Mouse (Mus musculus) monocyte, adult 2 months (primary cell): ENCODE measurements around the gene Rnf227.
A peak's percentile ranks its signal among the peaks of the same experiment; 100 is the strongest.
"Not testable (repeated sequence)": the region's sequence is repeated elsewhere in the genome, so short reads cannot be mapped to it uniquely, and the experiment has no call there.

ENCODE experiments used
- DNase-seq, 2 experiments: peaks; one replicate each; pipeline ENCODE4 v3.0.0; 2022; ENCODE audit warnings: low spot score in 2 of 2, low read depth in 1 of 2

Gene Rnf227

DNA sequence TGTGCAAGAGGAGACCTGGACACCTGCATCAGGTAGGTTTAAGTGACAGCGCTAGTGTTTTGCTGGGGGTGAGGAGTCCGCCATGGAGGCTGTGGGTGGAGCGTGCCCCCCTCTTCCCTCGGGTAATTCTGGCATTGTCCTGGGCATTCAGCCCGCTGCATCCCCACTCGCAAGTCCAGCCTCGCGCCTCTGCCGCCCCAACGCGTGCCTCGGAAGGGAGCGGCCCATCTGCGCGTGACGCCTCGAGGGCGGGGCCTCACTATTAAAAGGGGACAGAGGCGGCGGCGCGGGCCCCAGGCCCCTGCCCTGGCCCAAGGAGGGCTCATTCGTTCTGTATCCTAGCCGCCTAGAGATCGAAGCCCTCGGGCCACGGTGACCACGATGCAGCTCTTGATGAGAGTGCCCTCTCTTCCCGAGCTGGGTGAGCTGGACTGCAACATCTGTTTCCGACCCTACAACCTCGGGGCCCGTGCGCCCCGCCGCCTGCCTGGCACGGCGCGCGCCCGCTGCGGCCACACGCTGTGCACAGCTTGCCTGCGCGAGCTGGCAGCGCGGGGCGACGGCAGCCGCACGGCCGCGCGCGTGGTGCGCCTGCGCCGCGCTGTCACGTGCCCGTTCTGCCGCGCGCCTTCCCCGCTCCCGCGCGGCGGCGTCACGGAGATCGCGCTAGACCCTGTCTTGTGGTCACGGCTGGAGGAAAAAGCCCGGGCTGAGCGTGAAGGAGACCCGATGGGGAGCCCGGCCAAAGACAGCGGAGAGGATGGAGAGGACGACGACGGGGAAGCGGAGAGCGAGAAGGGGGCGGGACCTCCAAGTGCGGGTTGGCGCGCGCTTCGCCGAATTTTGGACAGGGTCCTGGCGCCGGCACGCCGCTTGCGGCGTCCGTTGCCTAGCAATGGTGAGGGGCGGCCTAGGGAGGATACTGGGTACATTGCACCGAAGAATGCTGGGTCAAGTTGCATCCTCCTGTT lies at the start of gene Rnf227:
TSS of gene Rnf227 (plus strand) at position 301 of the 971 bp plus-strand sequence.
- DNase-seq = peak in 1 of 2 experiments; percentile 46

DNA sequence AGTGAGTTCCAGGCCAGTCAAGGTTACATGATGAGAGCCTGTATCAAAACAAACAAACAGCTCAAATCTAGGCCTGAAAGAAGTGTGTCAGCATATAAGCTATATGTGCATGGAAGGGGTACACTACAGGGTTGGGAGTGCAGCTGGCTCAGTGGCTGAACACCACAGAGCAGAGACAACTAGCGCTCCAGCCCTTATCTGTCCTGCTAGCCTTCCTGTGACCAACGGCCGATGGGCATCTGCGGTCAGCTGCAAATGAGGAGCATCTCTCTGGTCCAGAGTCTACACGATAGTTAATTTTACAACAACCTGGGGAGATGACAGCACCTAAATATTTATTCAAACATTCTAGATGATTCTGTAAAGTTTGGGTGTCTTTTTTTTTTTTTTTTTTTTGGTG lies 49.1 kb upstream of the Rnf227 start:
- DNase-seq = no peak

DNA sequence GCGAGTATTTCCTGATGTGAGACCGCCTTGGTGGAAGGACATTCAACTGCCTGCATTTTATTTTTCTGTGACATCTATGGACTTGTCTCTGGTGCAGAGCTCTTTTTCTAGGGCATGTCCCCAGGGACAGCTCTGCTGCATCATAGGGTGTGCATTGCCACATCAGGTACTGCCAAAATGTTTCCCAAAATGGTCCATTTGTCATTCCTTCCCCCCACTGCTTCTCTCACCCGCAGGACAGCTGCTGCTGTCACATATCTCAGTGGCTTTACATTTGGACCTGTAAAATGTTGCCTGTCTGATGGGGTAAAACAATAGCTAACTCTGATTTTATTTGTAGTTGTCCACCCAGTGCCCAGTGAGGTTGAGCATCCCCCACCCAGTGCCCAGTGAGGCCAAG lies 45.0 kb upstream of the Rnf227 start:
- no peak for DNase-seq

DNA sequence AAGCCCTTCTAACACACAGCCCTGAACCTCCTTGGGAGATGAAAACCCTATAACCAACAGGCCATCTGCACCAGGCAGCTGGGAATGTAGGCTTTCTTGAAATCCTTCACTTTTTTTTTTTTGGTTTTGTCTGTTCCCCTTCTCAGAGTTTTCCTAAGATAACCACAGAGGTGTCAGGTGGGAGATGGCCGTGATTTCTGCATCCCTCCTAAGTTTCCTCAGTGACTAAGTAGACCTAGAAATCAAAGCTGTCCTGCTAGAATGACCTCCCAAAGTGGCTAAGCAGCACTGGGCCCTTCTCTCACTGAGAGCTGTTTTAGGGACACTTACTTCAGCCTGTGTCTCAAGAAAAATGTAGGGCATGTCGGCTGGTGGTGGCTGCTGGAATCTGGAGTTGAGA lies 42.5 kb upstream of the Rnf227 start:
- DNase-seq = no peak

DNA sequence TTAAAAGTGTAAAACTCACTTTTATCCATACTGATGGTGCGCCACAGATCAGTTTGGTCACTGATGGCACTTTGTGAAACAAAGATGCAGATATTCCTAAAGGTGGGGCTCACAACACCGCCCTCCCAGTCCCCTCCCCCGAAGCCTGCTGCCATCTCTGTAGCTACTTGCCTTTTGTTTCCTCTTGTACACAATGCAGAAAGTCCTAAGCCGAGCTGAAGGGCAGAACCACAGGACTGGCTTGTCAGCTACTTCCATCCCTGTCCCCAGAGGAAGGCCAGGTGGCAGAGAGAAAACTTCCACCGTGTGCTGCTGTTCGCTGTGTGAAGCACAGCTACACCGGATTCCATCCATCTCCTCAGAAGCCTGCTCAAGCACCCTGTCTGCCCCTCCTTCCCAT lies 42.0 kb upstream of the Rnf227 start:
- DNase-seq = no peak

DNA sequence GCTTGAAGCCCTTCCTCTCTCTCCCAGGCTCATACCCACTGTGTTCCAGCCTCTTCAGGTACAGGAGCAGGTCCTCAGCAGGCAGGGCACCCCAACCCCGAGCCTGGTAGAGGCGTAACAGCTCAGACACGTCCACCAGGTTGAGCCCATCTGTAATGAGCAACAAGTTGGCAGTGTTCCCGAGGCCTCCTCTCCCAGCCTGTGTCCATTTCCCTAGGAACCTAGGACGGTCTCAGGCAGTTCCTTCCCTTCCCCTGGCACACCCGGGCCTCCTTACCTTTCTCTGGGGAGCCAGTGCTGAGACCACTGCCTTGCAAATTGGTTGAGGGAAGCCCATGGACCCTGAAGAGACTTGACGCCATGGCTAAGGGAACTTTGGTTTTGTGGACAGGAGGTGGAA lies 37.4 kb upstream of the Rnf227 start:
- DNase-seq = no peak

DNA sequence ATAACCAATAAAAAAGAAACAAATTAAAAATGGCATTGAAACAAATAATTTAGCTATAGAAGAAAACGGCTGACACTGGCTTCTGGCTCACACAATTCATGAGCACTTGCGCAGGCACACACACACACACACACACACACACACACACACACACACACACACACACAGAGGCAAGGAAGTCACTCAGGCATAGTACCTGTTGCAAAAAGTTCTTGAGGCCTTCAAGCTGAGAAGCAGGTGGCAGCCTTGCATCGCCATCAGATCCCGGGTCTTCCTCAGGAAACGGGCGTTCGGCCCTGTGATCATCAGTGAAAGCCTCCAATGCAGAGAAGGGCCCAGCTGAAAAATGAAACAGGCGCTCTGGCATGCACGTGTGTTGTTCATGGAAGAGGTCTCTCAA lies 35.0 kb upstream of the Rnf227 start:
- no peak for DNase-seq

DNA sequence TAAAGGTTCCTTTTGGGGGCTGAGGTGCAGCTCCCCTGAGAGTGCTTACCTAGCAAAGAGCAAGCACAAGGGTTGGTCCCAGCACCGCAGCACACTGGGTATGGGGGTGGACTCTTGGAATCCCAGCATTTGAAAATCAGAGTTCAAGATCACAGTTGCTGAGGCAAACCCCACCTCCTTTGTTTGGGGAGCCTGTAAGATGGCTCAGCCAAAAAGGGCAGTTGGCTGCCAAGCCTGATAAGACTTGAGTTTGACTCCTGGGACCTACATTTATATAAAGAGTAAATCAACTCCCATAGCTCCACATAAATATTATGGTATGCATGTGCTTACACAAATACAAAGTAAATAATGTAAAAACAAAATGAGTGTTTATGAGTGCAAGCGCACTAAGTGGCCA lies 34.2 kb upstream of the Rnf227 start:
- DNase-seq = no peak

DNA sequence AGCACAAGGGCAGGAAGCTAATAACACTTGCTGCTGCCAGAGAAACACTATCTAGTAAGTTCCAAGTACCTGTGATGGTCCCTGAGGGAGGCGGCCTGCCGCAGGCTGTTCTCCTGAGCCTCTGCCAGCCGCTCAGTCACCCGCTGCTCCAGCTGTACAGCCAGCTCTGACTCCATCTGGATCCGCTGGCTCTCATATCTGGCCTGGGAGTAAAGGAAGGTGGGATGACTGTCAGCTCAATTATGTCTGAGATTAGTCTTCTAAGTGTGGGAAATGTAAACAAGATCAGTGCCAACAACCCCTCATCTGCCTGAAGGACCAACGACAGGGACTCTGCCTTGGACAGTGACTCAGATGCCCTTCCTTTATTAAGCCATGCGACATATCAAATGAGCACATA lies 29.0 kb upstream of the Rnf227 start:
- no peak for DNase-seq

DNA sequence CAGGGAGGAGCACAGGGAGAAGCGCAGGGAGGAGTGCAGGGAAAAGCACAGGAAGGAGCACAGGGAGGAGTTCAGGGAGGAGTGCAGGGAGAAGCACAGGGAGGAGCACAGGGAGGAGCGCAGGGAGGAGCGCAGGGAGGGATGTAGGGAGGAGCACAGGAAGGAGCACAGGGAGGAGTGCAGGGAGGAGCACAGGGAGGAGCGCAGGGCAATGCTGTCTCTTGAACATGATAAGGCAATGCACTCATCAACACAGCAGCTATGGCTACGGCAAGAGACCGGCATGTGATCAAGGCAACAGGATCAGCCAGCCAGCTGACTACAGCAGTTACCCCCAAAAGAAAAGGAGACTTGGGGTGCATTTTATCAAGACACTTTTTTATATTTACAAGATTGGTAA lies 23.9 kb upstream of the Rnf227 start:
- no peak for DNase-seq

DNA sequence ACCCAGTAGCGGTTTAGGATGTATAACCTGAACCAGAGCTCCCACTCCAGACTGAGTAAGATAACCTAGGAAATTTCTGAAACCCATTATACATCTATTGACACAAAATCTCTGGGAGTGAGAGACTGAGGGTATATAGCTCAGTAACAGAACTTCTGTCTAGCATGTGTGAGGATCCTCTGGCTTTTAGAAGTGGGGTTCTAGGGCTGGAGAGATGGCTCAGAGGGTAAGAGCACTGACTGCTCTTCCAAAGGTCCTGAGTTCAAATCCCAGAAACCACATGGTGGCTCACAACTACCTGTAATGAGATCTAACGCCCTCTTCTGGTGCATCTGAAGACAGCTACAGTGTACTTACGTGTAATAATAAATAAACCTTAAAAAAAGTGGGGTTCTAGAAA lies 22.3 kb upstream of the Rnf227 start:
- not testable (repeated sequence) for DNase-seq

DNA sequence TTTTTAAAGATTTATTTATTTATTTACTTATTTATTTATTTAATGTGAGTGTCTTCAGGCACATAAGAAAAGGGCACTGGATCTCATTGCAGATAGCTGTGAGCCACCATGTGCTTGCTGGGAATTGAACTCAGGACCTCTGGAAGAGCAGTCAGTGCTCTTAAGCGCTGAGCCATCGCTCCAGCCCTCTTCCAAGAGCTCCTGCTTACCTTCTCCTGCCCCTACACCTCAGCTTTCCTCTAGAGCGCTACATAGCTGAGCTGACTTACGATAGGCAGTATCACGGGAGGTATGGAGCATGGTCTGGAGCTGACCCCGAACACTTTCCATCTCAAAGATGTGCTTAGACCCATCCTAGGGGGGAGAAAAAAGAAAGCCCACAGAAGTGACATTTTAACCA lies 18.7 kb upstream of the Rnf227 start:
- DNase-seq = no peak

DNA sequence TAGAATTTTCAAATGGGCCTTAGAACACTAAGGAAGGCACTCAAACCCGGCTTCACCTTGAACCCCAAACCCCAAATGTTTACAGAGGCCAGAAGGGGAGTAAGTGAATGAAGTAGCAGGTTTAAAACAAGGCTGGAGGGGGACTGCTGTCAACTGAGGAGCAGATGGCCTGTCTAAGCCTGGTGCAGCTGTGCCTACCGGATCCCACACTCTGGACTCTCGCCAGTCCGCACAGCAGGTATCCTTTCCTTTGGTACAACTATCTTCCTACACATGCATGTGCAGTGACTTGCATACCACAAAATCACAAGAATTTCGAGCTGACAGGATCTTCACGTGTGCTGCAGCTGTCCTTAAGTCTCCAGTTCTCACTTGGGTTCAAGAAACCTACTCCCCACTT lies 18.3 kb upstream of the Rnf227 start:
- DNase-seq = no peak

DNA sequence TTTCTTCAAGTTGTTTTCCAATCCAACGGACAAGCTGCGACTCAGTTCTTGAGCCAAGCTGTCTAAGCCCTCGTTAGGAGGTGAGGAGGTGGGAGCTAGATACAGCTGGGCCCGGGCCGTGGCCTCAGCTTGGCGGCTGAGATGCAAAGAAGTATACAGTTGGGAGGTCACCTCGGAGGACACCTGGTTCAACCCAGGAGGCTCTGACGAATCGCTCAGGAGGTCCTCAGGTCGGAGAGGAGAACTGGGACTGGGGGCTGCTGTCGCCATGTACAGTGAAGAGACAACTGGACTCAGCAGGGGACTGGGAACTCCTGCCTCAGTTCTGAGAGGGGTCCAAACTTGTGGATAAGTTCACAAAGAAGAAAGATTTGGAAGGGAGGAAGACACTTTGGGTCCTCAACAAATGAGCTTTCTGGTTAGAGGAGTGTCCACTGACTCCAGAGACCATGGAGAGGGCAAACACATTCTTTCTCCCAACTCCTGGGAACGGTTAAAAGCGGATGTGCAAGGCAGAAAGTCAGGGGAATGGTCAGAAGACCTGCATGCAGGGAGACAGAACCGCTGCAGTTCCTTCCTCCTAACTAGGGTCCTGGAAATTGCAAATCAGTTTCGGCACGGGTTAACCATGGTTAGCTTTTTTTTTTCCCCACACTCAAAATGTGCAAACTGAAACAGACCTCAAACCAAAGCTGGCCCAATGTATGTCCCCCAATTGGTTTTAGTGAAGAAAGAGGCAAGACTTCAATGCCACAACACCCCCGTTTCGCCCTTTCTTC lies 17.4 kb upstream of the Rnf227 start:
- no peak for DNase-seq

DNA sequence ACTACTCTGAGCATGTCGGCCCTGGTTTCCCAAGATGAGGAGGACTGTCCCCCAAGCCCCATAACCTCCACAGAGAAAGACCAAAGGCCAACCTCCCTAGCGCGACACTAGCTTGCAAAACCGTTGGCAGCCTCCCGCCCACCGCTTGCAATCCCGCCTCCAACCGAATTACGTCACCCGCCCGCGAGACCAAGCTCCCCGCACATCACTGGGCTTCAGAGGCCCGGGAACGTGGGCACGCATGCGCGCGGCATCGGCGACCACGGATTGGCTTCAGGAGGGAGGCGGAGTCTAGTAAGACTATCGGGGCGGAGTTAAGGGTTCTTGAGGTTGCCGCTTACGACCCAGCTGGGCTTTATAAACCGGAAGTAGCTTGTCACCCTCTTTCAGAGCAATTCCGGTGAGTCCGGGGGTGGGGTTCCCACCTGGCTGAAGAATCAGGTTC lies 16.6 kb upstream of the Rnf227 start, which contains the start of the genes Cntrob and Trappc1:
TSS of gene Cntrob (minus strand) at position 109 of the 445 bp plus-strand sequence.
TSS of gene Trappc1 (plus strand) at position 314 of the 445 bp plus-strand sequence.
- peak; percentile 98 to 99 for DNase-seq

DNA sequence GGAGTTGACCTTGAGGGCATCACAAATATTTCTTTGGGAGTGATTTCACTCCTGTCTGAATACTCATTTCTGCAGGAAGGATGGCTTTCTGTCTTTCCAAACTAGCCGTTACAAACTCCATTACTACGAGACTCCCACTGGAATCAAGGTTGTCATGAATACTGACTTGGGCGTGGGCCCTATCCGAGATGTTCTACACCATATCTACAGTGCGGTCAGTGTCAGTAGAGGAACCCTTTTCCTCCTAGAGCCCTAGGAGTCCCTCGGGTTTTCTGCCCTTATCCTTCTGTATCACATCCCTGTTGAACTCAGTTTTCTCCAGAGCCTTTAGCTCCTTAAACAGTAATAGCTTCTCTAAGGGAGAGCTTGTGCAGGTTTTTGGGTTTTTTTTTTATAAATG lies 15.5 kb upstream of the Rnf227 start:
- DNase-seq = no peak

DNA sequence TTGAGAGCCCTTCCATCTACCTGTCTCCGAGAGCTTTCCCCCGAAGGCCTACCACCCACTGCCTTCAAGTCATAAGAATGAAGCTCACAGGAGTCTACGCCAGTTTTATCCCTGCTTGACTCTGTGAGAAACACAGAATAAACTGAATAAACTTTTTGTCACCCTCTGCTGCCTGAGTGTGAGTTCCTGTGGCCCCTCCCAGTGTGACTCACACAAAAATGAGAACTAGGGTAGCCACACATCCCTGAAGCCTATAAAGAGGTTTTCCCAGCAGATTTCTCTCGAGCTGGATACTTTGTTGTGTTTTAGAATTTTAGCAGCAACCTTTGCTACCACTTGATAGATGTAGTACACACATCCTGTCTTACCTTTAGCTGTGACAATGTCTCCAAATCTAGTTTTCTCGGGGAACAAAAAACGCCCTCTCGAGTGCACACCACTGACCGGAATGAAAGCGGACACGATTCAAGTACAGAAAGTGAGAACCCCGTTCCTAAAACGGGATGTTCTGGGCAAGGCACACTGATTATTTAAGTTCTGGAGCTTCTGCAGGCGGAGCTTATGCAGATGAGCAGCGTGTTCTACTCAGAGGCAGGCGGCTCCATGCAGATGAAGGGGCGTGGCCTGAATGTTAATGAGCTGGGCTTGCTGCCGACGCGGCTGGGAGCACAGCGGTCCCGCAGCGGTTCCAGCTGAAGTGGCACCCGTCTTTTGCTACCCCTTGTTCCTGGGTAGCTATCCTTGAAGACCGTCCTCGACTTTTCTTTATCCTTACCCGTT lies 14.4 kb upstream of the Rnf227 start, which contains the start of gene Kcnab3:
TSS of gene Kcnab3 (plus strand) at position 631 of the 780 bp plus-strand sequence.
- peak; percentile 76 to 77 for DNase-seq

DNA sequence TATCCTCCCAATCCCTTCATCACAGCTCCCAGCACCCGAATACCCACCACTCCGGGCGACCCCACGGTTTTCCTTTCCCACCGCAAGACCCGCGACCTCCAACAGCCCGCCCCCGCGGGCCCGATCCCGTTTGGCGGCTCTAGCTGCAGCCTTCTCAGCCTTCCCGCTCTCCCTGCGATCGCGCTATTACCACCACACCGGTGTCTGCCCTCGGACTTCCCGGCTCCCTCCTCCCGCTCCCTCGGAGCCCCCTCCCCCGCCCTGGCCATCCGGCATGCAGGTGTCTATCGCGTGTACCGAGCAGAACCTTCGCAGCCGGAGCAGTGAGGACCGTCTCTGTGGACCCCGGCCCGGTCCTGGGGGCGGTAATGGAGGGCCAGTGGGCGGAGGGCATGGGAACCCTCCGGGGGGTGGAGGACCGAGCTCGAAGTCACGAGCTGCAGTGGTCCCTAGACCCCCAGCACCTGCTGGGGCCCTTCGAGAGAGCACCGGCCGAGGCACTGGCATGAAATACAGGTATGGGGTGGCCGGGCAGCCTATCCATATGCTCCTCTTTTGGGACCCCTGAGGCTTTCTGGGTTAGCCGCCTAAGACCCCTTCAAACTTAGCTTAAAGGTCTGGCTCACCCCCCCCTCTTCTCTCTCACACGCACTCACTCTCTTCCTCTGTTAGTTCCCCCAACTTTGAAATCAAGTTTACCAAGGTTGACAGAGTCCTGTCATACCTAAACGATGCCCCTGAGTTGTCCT lies 13.7 kb upstream of the Rnf227 start:
- DNase-seq = no peak

DNA sequence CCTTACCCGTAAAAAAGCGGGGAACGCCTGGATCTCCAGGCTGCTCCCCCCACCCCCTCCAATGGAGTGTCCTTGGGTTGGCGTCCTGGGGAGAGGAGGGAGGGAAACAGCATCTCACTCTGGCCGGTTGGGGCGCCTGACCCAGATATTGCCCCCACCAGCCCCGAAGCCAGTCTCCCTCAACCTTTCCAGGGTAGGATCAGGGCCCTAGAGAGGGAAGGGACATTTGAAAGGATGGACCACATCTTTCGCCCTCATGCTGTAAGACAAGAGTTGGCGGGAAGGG lies 13.2 kb upstream of the Rnf227 start:
- no peak for DNase-seq

DNA sequence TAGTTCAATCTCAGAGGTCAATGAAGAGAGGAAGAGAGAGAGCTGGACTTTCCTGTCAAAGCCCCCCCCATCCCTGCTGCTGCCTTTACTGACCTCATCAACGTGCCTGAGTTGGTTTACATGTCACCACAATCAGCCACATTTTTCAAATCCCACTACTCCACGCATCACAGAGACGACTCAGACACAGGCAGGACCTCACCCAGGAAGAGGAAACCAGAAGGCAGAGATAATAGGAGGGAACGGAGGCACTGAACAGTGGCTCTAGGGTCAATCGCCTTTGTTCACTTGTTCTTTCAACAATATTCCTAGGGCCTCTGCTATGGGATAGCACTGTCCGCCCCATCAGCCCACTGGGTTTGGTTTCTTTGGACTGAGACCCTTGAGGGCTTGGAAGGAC lies 12.6 kb upstream of the Rnf227 start:
- DNase-seq = no peak

DNA sequence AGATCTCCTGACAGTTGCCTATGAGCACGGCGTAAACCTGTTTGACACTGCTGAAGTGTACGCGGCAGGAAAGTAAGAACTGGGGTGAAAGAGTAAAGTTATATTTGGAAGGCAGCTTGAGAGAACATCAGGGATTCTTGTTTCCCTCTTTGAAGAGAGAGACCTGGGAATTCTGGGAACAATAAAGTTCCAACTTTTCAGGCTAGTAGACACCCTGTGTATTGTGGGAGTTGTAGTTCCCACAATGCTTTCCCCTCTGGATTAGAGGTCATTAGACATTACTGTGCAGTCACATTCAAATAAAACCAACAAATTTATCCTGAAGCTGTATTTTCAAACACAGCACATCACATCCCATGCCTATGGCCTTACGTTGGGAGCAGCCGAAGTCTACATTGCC lies 11.7 kb upstream of the Rnf227 start:
- DNase-seq = no peak
